Mouse (Mus musculus) midbrain, embryonic 14.5 days (tissue): Measurements from ENCODE around the gene Podxl2. TPM values are rescaled to one million over a fixed set of nuclear protein-coding genes. Genes with fewer than 3 reads are reported as not detected.
A peak's percentile ranks its signal among the peaks of the same experiment; 100 is the strongest.

Experiments
- ATAC-seq: fragments of 200-750 bp; cut with Nextera tagmentation; 2 replicates; pipeline ENCODE4 v1.8.0; 2017; ENCODE audit warnings: moderate number of reproducible peaks, moderate library complexity; ENCODE audit not compliant: low FRiP score, low TSS enrichment
- DNase-seq: peaks from one replicate; pipeline ENCODE4 v3.0.0-alpha.2; 2015
- H3K27ac ChIP-seq: fragments of 300-500 bp; sonication (generic); replicated peaks from 2 replicates; pipeline ENCODE4 v1.5.1; 2014; ENCODE audit warnings: mild to moderate bottlenecking, low read depth, low read length, moderate library complexity
- H3K27me3 ChIP-seq: fragments of 300-500 bp; sonication (generic); 2 replicates; pipeline ENCODE4 v1.6.1; 2014; ENCODE audit warnings: low read length, control low read depth, mixed read lengths; ENCODE audit not compliant: control insufficient read depth, insufficient read depth
- H3K36me3 ChIP-seq: fragments of 300-500 bp; sonication (generic); 2 replicates; pipeline ENCODE4 v1.6.1; 2014; ENCODE audit warnings: low read length, control low read depth; ENCODE audit not compliant: control insufficient read depth, insufficient read depth
- H3K4me1 ChIP-seq: fragments of 300-500 bp; sonication (generic); 2 replicates; pipeline ENCODE4 v1.6.1; 2014; ENCODE audit warnings: mild to moderate bottlenecking, antibody characterized with exemption, low read length, control low read depth; ENCODE audit not compliant: control insufficient read depth, insufficient read depth
- H3K4me2 ChIP-seq: fragments of 300-500 bp; sonication (generic); 2 replicates; pipeline ENCODE4 v1.6.1; 2014; ENCODE audit warnings: mild to moderate bottlenecking, low read length, moderate library complexity
- H3K4me3 ChIP-seq: fragments of 300-500 bp; sonication (generic); replicated peaks from 2 replicates; pipeline ENCODE4 v1.5.1; 2014; ENCODE audit warnings: low read depth, low read length
- H3K9ac ChIP-seq: fragments of 300-500 bp; sonication (generic); replicated peaks from 2 replicates; pipeline ENCODE4 v1.6.1; 2014; ENCODE audit warnings: mild to moderate bottlenecking, low read length, moderate library complexity
- H3K9me3 ChIP-seq: fragments of 300-500 bp; sonication (generic); 2 replicates; pipeline ENCODE4 v1.6.1; 2016; ENCODE audit warnings: low read length, control low read depth, mixed read lengths; ENCODE audit not compliant: control insufficient read depth
- WGBS: fragments of 180-500 bp; shearing (Covaris S2); extraction: QIAGEN DNeasy Blood & Tissue Kit; methylation state at CpG from one replicate; pipeline ENCODE4 v1.1.7; 2014; 5-methylcytosine and 5-hydroxymethylcytosine counted together
- polyA plus RNA-seq: library from polyadenylated mRNA; unstranded; fragments of >200 nt; fragmentation: Nextera tagmentation; extraction: Ambion mirVana; gene quantifications from 2 replicates; pipeline ENCODE4 v1.2.1, GENCODE M21; 2014

The Podxl2 gene
- polyA plus RNA-seq, 1 experiment from 2014 or later = 525 TPM

DNA sequence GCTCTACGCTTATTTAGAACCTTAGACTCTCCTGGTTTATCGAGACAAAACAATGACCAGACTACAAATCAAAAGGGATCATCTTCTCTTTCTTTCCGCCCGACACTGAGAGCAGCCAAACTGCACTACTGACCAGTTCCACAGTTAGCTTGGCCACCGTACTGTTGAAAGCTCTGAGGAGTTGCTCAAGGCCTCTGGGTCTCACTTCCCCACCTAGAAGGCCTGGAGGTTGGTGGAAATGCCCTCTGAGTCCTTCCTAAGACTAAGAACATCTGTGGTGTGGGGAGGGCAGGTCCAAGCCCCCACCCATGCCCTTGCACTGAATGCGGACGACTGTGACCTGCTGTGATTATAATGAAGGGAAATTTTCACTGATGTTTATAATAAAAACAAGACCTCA lies 9.1 kb downstream of the Podxl2 start:
- no peak overlapping the region for H3K4me2 ChIP-seq
- ATAC-seq (no peak), DNase-seq (no peak)
- H3K4me1 ChIP-seq = peaks cover 6% of the 10 kb centered on the region
- no peaks in the 10 kb centered on the region for H3K9me3 ChIP-seq
- H3K27ac ChIP-seq = no peak overlapping the region
- no peaks in the 10 kb centered on the region for H3K27me3 ChIP-seq
- H3K36me3 ChIP-seq = peaks cover 56% of the 10 kb centered on the region
- H3K9ac ChIP-seq = no peak overlapping the region
- WGBS = 84% methylated on average over 7 of the region's 7 CpGs
- H3K4me3 ChIP-seq = no peak overlapping the region

- Histone ChIP-seq H3K4me1 (no peaks in the 10 kb centered on the region), H3K4me3 (no peak overlapping the region), H3K9me3 (no peaks in the 10 kb centered on the region), H3K36me3 (peaks cover 91% of the 10 kb centered on the region), H3K4me2 (no peak overlapping the region), H3K9ac (no peak overlapping the region), H3K27ac (no peak overlapping the region), H3K27me3 (no peaks in the 10 kb centered on the region)
- DNase-seq = peak; percentile 67
- WGBS = 17% methylated on average over 2 of the region's 2 CpGs
- no peak for ATAC-seq
Observed at GRCm38 (mm10) chr6:88860914-88861313, 13.9 kb downstream of the Podxl2 start.

DNA sequence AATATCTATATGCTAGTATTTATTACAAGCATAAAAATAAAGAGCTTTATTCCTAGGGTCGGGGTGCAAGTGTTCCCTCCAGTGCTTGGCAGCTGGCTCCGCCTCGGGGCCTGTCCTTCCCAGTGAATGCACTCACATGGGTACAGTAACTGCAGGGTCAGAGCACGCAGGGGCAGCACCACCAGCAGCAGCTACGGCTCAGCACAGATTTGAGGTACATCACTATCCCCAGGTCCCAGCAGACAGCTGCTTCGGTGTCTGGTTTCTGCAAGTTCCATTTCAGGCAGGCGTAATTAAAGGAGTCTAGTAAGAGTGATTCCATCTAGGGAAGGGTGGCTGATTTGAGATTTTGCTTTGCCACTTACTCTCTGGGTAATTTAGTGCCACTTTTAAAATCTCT lies 16.5 kb downstream of the Podxl2 start:
- Histone ChIP-seq H3K9me3 (no peaks in the 10 kb centered on the region), H3K27ac (no peak overlapping the region), H3K4me3 (no peak overlapping the region), H3K4me2 (no peak overlapping the region), H3K4me1 (no peaks in the 10 kb centered on the region), H3K9ac (no peak overlapping the region), H3K27me3 (no peaks in the 10 kb centered on the region), H3K36me3 (peaks cover 91% of the 10 kb centered on the region)
- WGBS = 77% methylated on average over 7 of the region's 7 CpGs
- ATAC-seq = no peak
- DNase-seq = no peak

GRCm38 (mm10) chr6:88857830-88858229 lies 17.0 kb downstream of the Podxl2 start:
- H3K27ac ChIP-seq = no peak overlapping the region
- H3K4me1 ChIP-seq = no peaks in the 10 kb centered on the region
- DNase-seq = no peak
- H3K27me3 ChIP-seq = no peaks in the 10 kb centered on the region
- H3K36me3 ChIP-seq = peaks cover 90% of the 10 kb centered on the region
- no peak overlapping the region for H3K4me3 ChIP-seq
- no peak for ATAC-seq
- WGBS = 87% methylated on average over 6 of the region's 6 CpGs
- no peaks in the 10 kb centered on the region for H3K9me3 ChIP-seq
- no peak overlapping the region for H3K4me2 ChIP-seq
- H3K9ac ChIP-seq = no peak overlapping the region

DNA sequence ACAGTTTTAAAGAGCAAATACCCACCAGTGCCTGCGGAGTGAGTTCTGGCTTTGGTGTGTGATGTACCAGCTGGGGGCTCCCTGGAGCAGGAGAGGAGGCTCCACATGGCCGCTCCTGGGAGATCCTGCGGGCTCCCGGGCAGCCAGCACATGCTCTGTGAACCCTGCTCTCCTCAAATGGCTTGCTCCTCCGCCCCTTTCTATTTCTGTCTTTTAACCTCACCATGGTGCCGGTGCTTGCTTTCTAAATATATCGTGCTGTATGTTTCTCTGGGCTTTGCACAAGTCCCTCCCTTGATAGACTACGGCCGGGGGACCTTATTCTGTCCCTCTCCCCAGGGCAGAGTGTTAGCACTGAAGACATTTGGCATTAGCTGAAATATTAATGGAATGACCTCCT lies 17.6 kb downstream of the Podxl2 start:
- no peak for ATAC-seq
- H3K9ac ChIP-seq = no peak overlapping the region
- no peak overlapping the region for H3K4me2 ChIP-seq
- H3K9me3 ChIP-seq = no peaks in the 10 kb centered on the region
- DNase-seq = no peak
- no peak overlapping the region for H3K27ac ChIP-seq
- H3K27me3 ChIP-seq = no peaks in the 10 kb centered on the region
- peaks cover 89% of the 10 kb centered on the region for H3K36me3 ChIP-seq
- WGBS = 50% methylated on average over 9 of the region's 9 CpGs
- no peak overlapping the region for H3K4me3 ChIP-seq
- H3K4me1 ChIP-seq = no peaks in the 10 kb centered on the region

GRCm38 (mm10) chr6:88855636-88856035 lies 19.2 kb downstream of the Podxl2 start:
- no peak overlapping the region for H3K4me2 ChIP-seq
- no peaks in the 10 kb centered on the region for H3K4me1 ChIP-seq
- H3K9ac ChIP-seq = no peak overlapping the region
- no peaks in the 10 kb centered on the region for H3K27me3 ChIP-seq
- peaks cover 80% of the 10 kb centered on the region for H3K36me3 ChIP-seq
- no peaks in the 10 kb centered on the region for H3K9me3 ChIP-seq
- DNase-seq = peak; percentile 88
- WGBS = 25% methylated on average over 5 of the region's 5 CpGs
- no peak overlapping the region for H3K4me3 ChIP-seq
- H3K27ac ChIP-seq = no peak overlapping the region
- ATAC-seq = no peak

DNA sequence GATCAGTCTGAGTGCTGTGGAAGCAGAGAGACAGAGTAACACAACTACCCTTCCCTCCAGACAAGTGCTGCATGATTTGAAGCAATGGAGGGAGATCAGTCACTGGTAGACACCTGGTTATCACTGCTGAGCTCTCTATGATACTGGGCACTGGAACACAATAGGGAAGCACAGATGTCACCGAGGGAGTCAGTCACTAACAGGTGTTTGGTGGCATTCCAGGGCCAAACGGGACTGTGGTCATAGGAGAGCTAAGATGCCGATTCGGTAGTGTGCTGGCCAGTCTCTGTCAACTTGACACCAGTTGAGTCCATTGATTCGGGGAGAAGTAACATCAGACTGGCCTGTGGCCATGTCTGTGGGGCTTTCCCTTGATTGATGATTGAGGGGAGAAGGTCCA lies 20.3 kb downstream of the Podxl2 start:
- no peaks in the 10 kb centered on the region for H3K4me1 ChIP-seq
- ATAC-seq (no peak), DNase-seq (no peak)
- peaks cover 80% of the 10 kb centered on the region for H3K36me3 ChIP-seq
- H3K4me3 ChIP-seq = no peak overlapping the region
- WGBS = 84% methylated on average over 5 of the region's 5 CpGs
- no peak overlapping the region for H3K4me2 ChIP-seq
- no peaks in the 10 kb centered on the region for H3K9me3 ChIP-seq
- no peaks in the 10 kb centered on the region for H3K27me3 ChIP-seq
- H3K27ac ChIP-seq = no peak overlapping the region
- no peak overlapping the region for H3K9ac ChIP-seq

DNA sequence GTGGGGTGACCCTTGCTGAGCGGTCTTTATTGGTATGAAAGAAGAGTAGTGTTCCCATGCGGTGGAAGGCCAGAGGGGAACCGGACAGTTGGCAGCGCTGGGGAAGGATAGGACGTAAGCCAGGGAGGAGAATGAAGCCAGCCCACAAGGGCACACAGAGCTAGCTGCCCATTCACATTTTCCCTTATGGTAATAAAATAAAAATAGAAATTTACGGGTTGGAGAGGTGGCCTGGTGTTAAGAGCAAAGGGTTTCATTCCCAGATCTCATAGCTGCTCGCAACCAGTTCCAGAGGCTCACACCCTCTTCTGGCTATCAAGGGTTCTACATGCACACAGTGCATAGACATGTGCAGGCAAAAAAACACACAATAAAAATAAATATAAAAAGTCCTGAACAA lies 24.8 kb downstream of the Podxl2 start:
- no peaks in the 10 kb centered on the region for H3K9me3 ChIP-seq
- H3K4me1 ChIP-seq = no peaks in the 10 kb centered on the region
- H3K36me3 ChIP-seq = peaks cover 86% of the 10 kb centered on the region
- H3K4me3 ChIP-seq = no peak overlapping the region
- H3K27me3 ChIP-seq = no peaks in the 10 kb centered on the region
- WGBS = 86% methylated on average over 7 of the region's 7 CpGs
- H3K9ac ChIP-seq = no peak overlapping the region
- no peak overlapping the region for H3K27ac ChIP-seq
- ATAC-seq (no peak), DNase-seq (no peak)
- no peak overlapping the region for H3K4me2 ChIP-seq

DNA sequence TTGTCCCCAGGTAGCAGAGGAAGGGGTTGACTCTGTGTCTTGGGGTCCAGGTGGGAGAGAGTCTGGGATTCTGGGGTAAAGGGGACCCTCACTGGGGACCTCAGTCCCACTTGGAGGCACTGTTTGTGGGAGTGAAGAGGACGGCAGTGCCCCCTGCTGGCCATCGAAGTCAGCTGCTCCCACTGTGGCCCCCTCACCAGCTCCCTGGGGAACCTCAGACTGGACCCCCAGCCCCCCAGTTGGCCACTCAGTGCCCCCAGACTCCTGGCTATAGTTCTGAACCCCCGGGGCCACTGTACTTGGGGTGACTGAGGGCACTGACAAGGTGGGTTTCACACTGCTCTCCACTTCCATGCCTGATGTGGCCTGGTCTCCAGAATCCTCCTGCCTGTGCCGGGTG lies 25.6 kb downstream of the Podxl2 start:
- H3K4me1 ChIP-seq = no peaks in the 10 kb centered on the region
- no peak overlapping the region for H3K4me2 ChIP-seq
- WGBS = 40% methylated on average over 4 of the region's 4 CpGs
- peaks cover 86% of the 10 kb centered on the region for H3K36me3 ChIP-seq
- no peaks in the 10 kb centered on the region for H3K9me3 ChIP-seq
- no peak overlapping the region for H3K9ac ChIP-seq
- no peak for DNase-seq
- H3K4me3 ChIP-seq = no peak overlapping the region
- ATAC-seq = no peak
- H3K27ac ChIP-seq = no peak overlapping the region
- no peaks in the 10 kb centered on the region for H3K27me3 ChIP-seq
